Mouse (Mus musculus) embryonic facial prominence, embryonic 14.5 days (tissue): ENCODE data around the gene Cobll1. TPM values are rescaled to one million over a fixed set of nuclear protein-coding genes. Genes with fewer than 3 reads are reported as not detected.
A peak's percentile ranks its signal among the peaks of the same experiment; 100 is the strongest.

Experiments
- ATAC-seq: fragments of 200-750 bp; cut with Nextera tagmentation; 2 replicates; pipeline ENCODE4 v1.8.0; 2017; ENCODE audit warnings: low read depth, moderate number of reproducible peaks, moderate TSS enrichment
- DNase-seq: peaks from one replicate; pipeline ENCODE4 v3.0.0-alpha.2; 2015; ENCODE audit warnings: low spot score
- H3K27ac ChIP-seq: fragments of 300-500 bp; sonication (generic); replicated peaks from 2 replicates; pipeline ENCODE4 v1.5.1; 2014; ENCODE audit warnings: low read depth, mild to moderate bottlenecking, low read length, moderate library complexity
- H3K27me3 ChIP-seq: fragments of 300-500 bp; sonication (generic); replicated peaks from 2 replicates; pipeline ENCODE4 v1.6.1; 2014; ENCODE audit warnings: low read length; ENCODE audit not compliant: control insufficient read depth, insufficient read depth
- H3K36me3 ChIP-seq: fragments of 300-500 bp; sonication (generic); 2 replicates; pipeline ENCODE4 v1.6.1; 2014; ENCODE audit warnings: low read length, mixed read lengths; ENCODE audit not compliant: control insufficient read depth, insufficient read depth
- H3K4me1 ChIP-seq: fragments of 300-500 bp; sonication (generic); 2 replicates; pipeline ENCODE4 v1.6.1; 2014; ENCODE audit warnings: antibody characterized with exemption, low read length; ENCODE audit not compliant: control insufficient read depth, insufficient read depth
- H3K4me2 ChIP-seq: fragments of 300-500 bp; sonication (generic); 2 replicates; pipeline ENCODE4 v1.6.1; 2014; ENCODE audit warnings: low read depth, mild to moderate bottlenecking, low read length, moderate library complexity, mixed read lengths
- H3K4me3 ChIP-seq: fragments of 300-500 bp; sonication (generic); 2 replicates; pipeline ENCODE4 v1.5.1; 2014; ENCODE audit warnings: low read depth, mild to moderate bottlenecking, low read length
- H3K9ac ChIP-seq: fragments of 300-500 bp; sonication (generic); 2 replicates; pipeline ENCODE4 v1.6.1; 2014; ENCODE audit warnings: low read depth, mild to moderate bottlenecking, low read length, moderate library complexity, mixed read lengths
- H3K9me3 ChIP-seq: fragments of 300-500 bp; sonication (generic); 2 replicates; pipeline ENCODE4 v1.6.1; 2016; ENCODE audit warnings: low read length; ENCODE audit not compliant: control insufficient read depth
- WGBS: fragments of 180-500 bp; shearing (Covaris S2); extraction: QIAGEN DNeasy Blood & Tissue Kit; methylation state at CpG from one replicate; pipeline ENCODE4 v1.1.7; 2014; 5-methylcytosine and 5-hydroxymethylcytosine counted together
- polyA plus RNA-seq: library from polyadenylated mRNA; unstranded; fragments of >200 nt; fragmentation: Nextera tagmentation; extraction: Ambion mirVana; gene quantifications from 2 replicates; pipeline ENCODE4 v1.2.1, GENCODE M21; 2014

Cobll1 gene
- polyA plus RNA-seq, 1 experiment from 2014 or later = 4.1 TPM

DNA sequence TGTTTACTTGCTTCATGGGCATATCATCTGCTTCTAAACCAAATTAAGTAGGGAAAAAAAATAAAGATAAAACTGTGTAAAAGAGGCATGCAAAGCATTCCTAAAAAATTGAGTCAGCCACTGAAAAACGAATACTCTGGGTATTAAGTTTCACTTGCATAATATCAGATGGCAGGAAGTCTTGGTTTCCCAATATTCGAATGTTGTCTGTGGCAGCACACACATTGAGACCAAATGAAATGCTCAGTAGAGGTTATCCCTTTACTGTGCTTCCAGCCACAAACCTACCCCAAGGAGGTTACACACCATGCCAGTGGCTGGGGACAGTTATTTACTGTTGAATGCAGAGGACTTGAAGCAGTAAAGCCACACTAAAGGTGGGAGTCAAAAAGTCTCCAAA lies 119.1 kb downstream of the Cobll1 start:
- H3K9ac ChIP-seq = no peak overlapping the region
- no peak overlapping the region for H3K4me3 ChIP-seq
- H3K9me3 ChIP-seq = no peaks in the 10 kb centered on the region
- no peak overlapping the region for H3K27ac ChIP-seq
- peak; percentile 16 for DNase-seq
- H3K36me3 ChIP-seq = no peaks in the 10 kb centered on the region
- no peak for ATAC-seq
- peaks cover 11% of the 10 kb centered on the region for H3K4me1 ChIP-seq
- no peaks in the 10 kb centered on the region for H3K27me3 ChIP-seq
- WGBS = 16% methylated on average over 2 of the region's 2 CpGs
- no peak overlapping the region for H3K4me2 ChIP-seq

- no peak overlapping the region for H3K9ac ChIP-seq
- no peaks in the 10 kb centered on the region for H3K9me3 ChIP-seq
- H3K4me2 ChIP-seq = no peak overlapping the region
- H3K4me1 ChIP-seq = peaks cover 11% of the 10 kb centered on the region
- ATAC-seq (peak; percentile 68; the same call in 1 of the 2 replicates), DNase-seq (peak; percentile 85)
- H3K4me3 ChIP-seq = no peak overlapping the region
- H3K36me3 ChIP-seq = no peaks in the 10 kb centered on the region
- no peak overlapping the region for H3K27ac ChIP-seq
- H3K27me3 ChIP-seq = no peaks in the 10 kb centered on the region
- WGBS = 45% methylated on average over 8 of the region's 8 CpGs
Measured at GRCm38 (mm10) chr2:65119667-65120066, 119.5 kb downstream of the Cobll1 start.

GRCm38 (mm10) chr2:65119076-65119475 lies 120.1 kb downstream of the Cobll1 start:
- WGBS = 79% methylated on average over 2 of the region's 2 CpGs
- ATAC-seq = no peak
- H3K36me3 ChIP-seq = no peaks in the 10 kb centered on the region
- no peak overlapping the region for H3K4me2 ChIP-seq
- no peaks in the 10 kb centered on the region for H3K27me3 ChIP-seq
- no peak for DNase-seq
- H3K27ac ChIP-seq = 0 out of 2 replicates have a peak overlapping the region, but pooled peaks have one; percentile 24
- no peak overlapping the region for H3K4me3 ChIP-seq
- peaks cover 11% of the 10 kb centered on the region for H3K4me1 ChIP-seq
- no peak overlapping the region for H3K9ac ChIP-seq
- H3K9me3 ChIP-seq = no peaks in the 10 kb centered on the region

GRCm38 (mm10) chr2:65117859-65118258 lies 121.3 kb downstream of the Cobll1 start:
- no peak for ATAC-seq
- 87% methylated on average over 2 of the region's 2 CpGs for WGBS
- no peaks in the 10 kb centered on the region for H3K9me3 ChIP-seq

DNA sequence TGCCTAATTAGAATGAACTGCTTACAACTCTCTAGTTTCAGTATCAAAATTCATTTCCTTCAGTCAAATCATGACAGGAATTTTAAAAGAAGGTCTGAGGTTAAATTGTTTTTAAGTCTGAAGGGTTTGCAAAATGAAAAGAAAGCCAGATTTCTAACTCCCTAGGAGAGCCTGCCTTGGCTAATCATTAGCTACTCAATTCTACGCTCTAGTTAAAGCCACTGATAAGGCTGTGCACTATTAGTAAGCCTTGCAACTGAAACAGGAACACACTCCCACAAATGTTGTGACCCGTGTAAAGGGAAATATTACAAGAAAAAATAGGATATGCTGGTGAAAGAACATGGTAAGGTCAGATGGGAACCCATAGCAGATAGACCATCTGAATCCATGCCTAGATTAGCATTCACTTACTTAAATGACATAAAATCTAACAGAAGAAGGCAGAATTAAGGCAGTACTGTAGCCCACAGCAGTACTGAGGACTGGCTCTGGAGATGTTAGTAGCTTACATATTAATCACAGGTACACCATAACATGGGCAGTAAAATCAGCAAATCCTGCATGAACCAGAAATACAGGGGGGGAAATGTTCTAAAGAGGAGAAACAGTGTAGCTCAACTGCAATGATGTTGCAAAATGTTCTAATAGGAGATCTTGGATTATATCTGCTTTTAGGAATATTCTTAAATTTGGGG lies 122.6 kb downstream of the Cobll1 start:
- WGBS = 60% methylated on average over 2 of the region's 2 CpGs
- H3K9ac ChIP-seq = no peak overlapping the region
- no peak overlapping the region for H3K4me3 ChIP-seq
- no peaks in the 10 kb centered on the region for H3K36me3 ChIP-seq
- no peak for DNase-seq
- no peaks in the 10 kb centered on the region for H3K9me3 ChIP-seq
- H3K27ac ChIP-seq = no peak overlapping the region
- ATAC-seq = no peak
- H3K4me2 ChIP-seq = no peak overlapping the region
- peaks cover 11% of the 10 kb centered on the region for H3K4me1 ChIP-seq
- no peaks in the 10 kb centered on the region for H3K27me3 ChIP-seq

More at GRCm38 (mm10) chr2:65117859-65118258, 121.3 kb downstream of the Cobll1 start:
- Histone ChIP-seq H3K4me1 (peaks cover 11% of the 10 kb centered on the region), H3K36me3 (no peaks in the 10 kb centered on the region), H3K4me3 (no peak overlapping the region), H3K9ac (no peak overlapping the region), H3K27ac (no peak overlapping the region), H3K27me3 (no peaks in the 10 kb centered on the region), H3K4me2 (no peak overlapping the region)
- no peak for DNase-seq

GRCm38 (mm10) chr2:65113191-65113590 lies 126.0 kb downstream of the Cobll1 start:
- Histone ChIP-seq H3K9me3 (no peaks in the 10 kb centered on the region), H3K4me3 (no peak overlapping the region), H3K4me1 (no peaks in the 10 kb centered on the region), H3K4me2 (no peak overlapping the region), H3K36me3 (no peaks in the 10 kb centered on the region), H3K27me3 (no peaks in the 10 kb centered on the region), H3K27ac (no peak overlapping the region), H3K9ac (no peak overlapping the region)
- DNase-seq = no peak
- WGBS = 83% methylated on average over 4 of the region's 4 CpGs
- no peak for ATAC-seq

- Histone ChIP-seq H3K9me3 (no peaks in the 10 kb centered on the region), H3K4me3 (no peak overlapping the region), H3K4me1 (no peaks in the 10 kb centered on the region), H3K36me3 (no peaks in the 10 kb centered on the region), H3K27ac (no peak overlapping the region), H3K27me3 (no peaks in the 10 kb centered on the region), H3K9ac (no peak overlapping the region), H3K4me2 (no peak overlapping the region)
- ATAC-seq (no peak), DNase-seq (no peak)
- 79% methylated on average over 6 of the region's 6 CpGs for whole genome bisulfite sequencing
Measured at GRCm38 (mm10) chr2:65104569-65104968, 134.6 kb downstream of the Cobll1 start.

DNA sequence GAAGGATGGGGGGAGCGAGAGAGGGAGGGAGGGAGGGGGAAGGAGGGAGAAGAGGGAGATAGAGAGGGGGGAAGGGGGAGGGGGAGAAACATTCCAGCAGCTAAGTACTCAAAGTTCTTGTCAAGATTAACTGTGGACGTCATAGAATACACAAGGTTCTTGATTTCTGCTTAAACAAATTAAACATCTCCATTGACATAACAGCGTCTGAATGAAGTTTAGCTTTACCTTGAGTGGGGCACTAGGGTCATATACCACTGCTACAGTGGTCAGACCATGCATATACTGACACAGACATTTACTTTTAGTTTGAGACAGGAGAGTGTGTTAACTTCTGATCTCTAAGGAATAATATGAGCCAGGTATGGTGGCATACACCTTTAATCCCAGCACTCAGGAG lies 135.4 kb downstream of the Cobll1 start:
- Histone ChIP-seq H3K9ac (no peak overlapping the region), H3K4me3 (no peak overlapping the region), H3K4me1 (no peaks in the 10 kb centered on the region), H3K27me3 (no peaks in the 10 kb centered on the region), H3K27ac (no peak overlapping the region), H3K4me2 (no peak overlapping the region), H3K36me3 (no peaks in the 10 kb centered on the region), H3K9me3 (no peaks in the 10 kb centered on the region)
- ATAC-seq (no peak), DNase-seq (no peak)
- WGBS = 52% methylated on average over 3 of the region's 3 CpGs

DNA sequence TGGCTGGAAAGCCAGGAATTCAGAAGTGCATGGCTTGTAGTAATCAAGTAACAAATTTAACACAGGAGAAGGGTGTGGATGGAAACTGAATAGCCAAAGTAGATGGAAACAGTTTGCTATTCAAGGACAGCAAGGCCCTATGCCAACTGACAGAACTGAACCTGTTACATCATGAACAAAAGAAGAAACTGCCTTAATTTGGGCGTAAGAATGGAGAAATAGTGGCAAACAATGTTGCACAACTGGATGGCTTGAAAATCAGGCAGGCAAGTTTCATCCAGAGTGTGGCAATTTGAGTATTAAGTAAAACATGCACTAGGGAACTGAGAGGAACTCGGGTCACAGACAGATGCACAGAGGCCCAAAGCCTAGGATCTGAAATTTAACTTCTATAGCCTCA lies 137.8 kb downstream of the Cobll1 start:
- Histone ChIP-seq H3K27me3 (no peaks in the 10 kb centered on the region), H3K4me1 (no peaks in the 10 kb centered on the region), H3K4me2 (no peak overlapping the region), H3K27ac (no peak overlapping the region), H3K9me3 (no peaks in the 10 kb centered on the region), H3K9ac (no peak overlapping the region), H3K36me3 (no peaks in the 10 kb centered on the region), H3K4me3 (no peak overlapping the region)
- ATAC-seq (no peak), DNase-seq (no peak)
- 72% methylated on average over 2 of the region's 2 CpGs for WGBS
